Mouse (Mus musculus) liver, postnatal 0 days (tissue): ENCODE results near the gene Zfand3. TPM values are rescaled to one million over a fixed set of nuclear protein-coding genes. Genes with fewer than 3 reads are reported as not detected.

Source experiments
- ATAC-seq: fragments of 200-750 bp; cut with Nextera tagmentation; 2 replicates; pipeline ENCODE4 v1.8.0; 2017; ENCODE audit warnings: mild to moderate bottlenecking, moderate library complexity
- DNase-seq: peaks from one replicate; pipeline ENCODE4 v3.0.0-alpha.2; 2016
- H3K27ac ChIP-seq: fragments of 300-500 bp; sonication (generic); 2 replicates; pipeline ENCODE4 v1.5.1; 2014; ENCODE audit warnings: antibody characterized with exemption, moderate library complexity, mild to moderate bottlenecking, low read depth
- H3K27me3 ChIP-seq: fragments of 300-500 bp; sonication (generic); 2 replicates; pipeline ENCODE4 v1.6.1; 2014; ENCODE audit warnings: low read length, control low read depth, mixed read lengths; ENCODE audit not compliant: insufficient read depth
- H3K36me3 ChIP-seq: fragments of 300-500 bp; sonication (generic); replicated peaks from 2 replicates; pipeline ENCODE4 v1.6.1; 2014; ENCODE audit warnings: mild to moderate bottlenecking, control low read depth, low read length, moderate library complexity, mixed read lengths; ENCODE audit not compliant: insufficient read depth
- H3K4me1 ChIP-seq: fragments of 300-500 bp; sonication (generic); 2 replicates; pipeline ENCODE4 v1.6.1; 2014; ENCODE audit warnings: antibody characterized with exemption, mild to moderate bottlenecking, control low read depth; ENCODE audit not compliant: insufficient read depth
- H3K4me2 ChIP-seq: fragments of 300-500 bp; sonication (generic); 2 replicates; pipeline ENCODE4 v1.6.1; 2014; ENCODE audit warnings: low read depth, mild to moderate bottlenecking, low read length, moderate library complexity, mixed read lengths
- H3K4me3 ChIP-seq: fragments of 300-500 bp; sonication (generic); 2 replicates; pipeline ENCODE4 v1.5.1; 2014; ENCODE audit warnings: low read depth, low read length
- H3K9ac ChIP-seq: fragments of 300-500 bp; sonication (generic); replicated peaks from 2 replicates; pipeline ENCODE4 v1.6.1; 2014; ENCODE audit warnings: mild to moderate bottlenecking, moderate library complexity
- H3K9me3 ChIP-seq: fragments of 300-500 bp; sonication (generic); 2 replicates; pipeline ENCODE4 v1.6.1; 2016; ENCODE audit warnings: mild to moderate bottlenecking, control low read depth, low read length, mixed read lengths
- CTCF ChIP-seq: sonication (generic); IDR thresholded peaks from 2 replicates; pipeline ENCODE4 v1.5.1; 2016; ENCODE audit warnings: antibody characterized with exemption, low read depth
- EP300 ChIP-seq: IDR thresholded peaks from 2 replicates; pipeline ENCODE4 v1.6.1; 2016; ENCODE audit warnings: antibody characterized with exemption, low read depth, mild to moderate bottlenecking
- WGBS: fragments of 180-500 bp; shearing (Covaris S2); extraction: QIAGEN DNeasy Blood & Tissue Kit; methylation state at CpG from one replicate; pipeline ENCODE4 v1.1.7; 2014; ENCODE audit not compliant: insufficient replicate concordance; 5-methylcytosine and 5-hydroxymethylcytosine counted together
- polyA plus RNA-seq: library from polyadenylated mRNA; unstranded; fragments of >200 nt; fragmentation: Nextera tagmentation; extraction: Ambion mirVana; gene quantifications from 2 replicates; pipeline ENCODE4 v1.2.1, GENCODE M21; 2015

Gene Zfand3
- polyA plus RNA-seq, 1 experiment from 2014 or later, result 24.7 TPM

GRCm38 (mm10) chr17:30086695-30087094 is 82.2 kb downstream of the Zfand3 start:
- Histone ChIP-seq H3K36me3 (peaks cover 4% of the 10 kb centered on the region; the same call in 1 of the 2 replicates), H3K27me3 (no peaks in the 10 kb centered on the region), H3K27ac (no peak overlapping the region), H3K9me3 (no peaks in the 10 kb centered on the region), H3K4me3 (no peak overlapping the region), H3K4me2 (no peak overlapping the region), H3K9ac (no peak overlapping the region), H3K4me1 (no peaks in the 10 kb centered on the region)
- 65% methylated on average over 7 of the region's 7 CpGs for WGBS
- TF ChIP-seq CTCF (no peak), EP300 (no peak)
- no peak for ATAC-seq
- no peak for DNase-seq

- H3K9ac ChIP-seq, result no peak overlapping the region
- no peaks in the 10 kb centered on the region for H3K4me1 ChIP-seq
- TF ChIP-seq EP300, result no peak
- TF ChIP-seq CTCF, result no peak
- H3K36me3 ChIP-seq, result no peaks in the 10 kb centered on the region
- no peak overlapping the region for H3K27ac ChIP-seq
- ATAC-seq, result no peak
- H3K4me3 ChIP-seq, result no peak overlapping the region
- no peak overlapping the region for H3K4me2 ChIP-seq
- no peaks in the 10 kb centered on the region for H3K9me3 ChIP-seq
- no peak for DNase-seq
- 81% methylated on average over 3 of the region's 3 CpGs for WGBS
- H3K27me3 ChIP-seq, result no peaks in the 10 kb centered on the region
These were observed 83.9 kb downstream of the Zfand3 start for GRCm38 (mm10) chr17:30088431-30088830.

- Histone ChIP-seq H3K4me1 (no peaks in the 10 kb centered on the region), H3K36me3 (no peaks in the 10 kb centered on the region), H3K27me3 (no peaks in the 10 kb centered on the region), H3K9ac (no peak overlapping the region), H3K27ac (no peak overlapping the region), H3K4me3 (no peak overlapping the region), H3K9me3 (no peaks in the 10 kb centered on the region), H3K4me2 (no peak overlapping the region)
- WGBS, result 50% methylated on average over 3 of the region's 3 CpGs
- ATAC-seq, result no peak
- TF ChIP-seq CTCF, result no peak
- TF ChIP-seq EP300, result peak; percentile 57
- no peak for DNase-seq
These were observed 85.9 kb downstream of the Zfand3 start for GRCm38 (mm10) chr17:30090416-30090815.

GRCm38 (mm10) chr17:30093148-30093749 is 88.7 kb downstream of the Zfand3 start:
- WGBS, result 68% methylated on average over 2 of the region's 2 CpGs
- no peak overlapping the region for H3K9ac ChIP-seq
- TF ChIP-seq EP300, result no peak
- no peak for TF ChIP-seq CTCF
- H3K9me3 ChIP-seq, result no peaks in the 10 kb centered on the region
- DNase-seq, result no peak
- 0 out of 2 replicates have a peak, but pooled peaks cover 3% of the 10 kb centered on the region for H3K4me1 ChIP-seq
- no peaks in the 10 kb centered on the region for H3K27me3 ChIP-seq
- H3K4me2 ChIP-seq, result no peak overlapping the region
- no peak overlapping the region for H3K27ac ChIP-seq
- no peak for ATAC-seq
- H3K36me3 ChIP-seq, result no peaks in the 10 kb centered on the region
- no peak overlapping the region for H3K4me3 ChIP-seq

GRCm38 (mm10) chr17:30097156-30097555 is 92.6 kb downstream of the Zfand3 start:
- no peak for DNase-seq
- no peak overlapping the region for H3K4me2 ChIP-seq
- no peak overlapping the region for H3K27ac ChIP-seq
- H3K4me3 ChIP-seq, result no peak overlapping the region
- H3K27me3 ChIP-seq, result no peaks in the 10 kb centered on the region
- ATAC-seq, result no peak
- H3K9me3 ChIP-seq, result no peaks in the 10 kb centered on the region
- 61% methylated on average over 5 of the region's 5 CpGs for WGBS
- 0 out of 2 replicates have a peak, but pooled peaks cover 3% of the 10 kb centered on the region for H3K4me1 ChIP-seq
- TF ChIP-seq EP300, result no peak
- TF ChIP-seq CTCF, result no peak
- 0 out of 2 replicates have a peak, but pooled peaks cover 2% of the 10 kb centered on the region for H3K36me3 ChIP-seq
- no peak overlapping the region for H3K9ac ChIP-seq

- WGBS, result 49% methylated on average over 4 of the region's 4 CpGs
- DNase-seq, result no peak
- Histone ChIP-seq H3K9ac (no peak overlapping the region), H3K27me3 (no peaks in the 10 kb centered on the region), H3K4me1 (0 out of 2 replicates have a peak, but pooled peaks cover 3% of the 10 kb centered on the region), H3K4me2 (no peak overlapping the region), H3K27ac (no peak overlapping the region), H3K9me3 (no peaks in the 10 kb centered on the region), H3K36me3 (0 out of 2 replicates have a peak, but pooled peaks cover 2% of the 10 kb centered on the region), H3K4me3 (no peak overlapping the region)
- ATAC-seq, result no peak
- TF ChIP-seq CTCF (no peak), EP300 (no peak)
These were observed 93.1 kb downstream of the Zfand3 start for GRCm38 (mm10) chr17:30097677-30098076.
